Mouse (Mus musculus) CH12.LX (cell line): ENCODE data around the gene Gfpt1. TPM values are rescaled to one million over a fixed set of nuclear protein-coding genes. Genes with fewer than 3 reads are reported as not detected.

Experiments used
- DNase-seq: peaks from one replicate; pipeline ENCODE4 v3.0.0-alpha.2; 2013; ENCODE audit errors: extremely low read depth
- H3K27ac ChIP-seq: 2 replicates; pipeline ENCODE4 v1.5.1; 2012; ENCODE audit warnings: low read depth, mild to moderate bottlenecking, control low read depth, moderate library complexity; ENCODE audit not compliant: insufficient read depth
- H3K27me3 ChIP-seq: replicated peaks from 2 replicates; pipeline ENCODE3; 2012; ENCODE audit warnings: inconsistent platforms
- H3K36me3 ChIP-seq, 2 experiments: replicated peaks in 1 of 2; 2 replicates each; pipeline versions ENCODE3 to v1.6.1; 2012; ENCODE audit warnings: inconsistent platforms in 1 of 2, low read length in 1 of 2, mild to moderate bottlenecking in 1 of 2, mixed read lengths in 1 of 2, moderate library complexity in 1 of 2; ENCODE audit not compliant: control insufficient read depth in 1 of 2, insufficient read depth in 1 of 2
- H3K4me1 ChIP-seq, 2 experiments: 2 replicates each; pipeline ENCODE4 v1.6.1; 2012; ENCODE audit warnings: inconsistent platforms in 1 of 2, moderate library complexity in 1 of 2; ENCODE audit not compliant: insufficient read depth in 2 of 2, control insufficient read depth in 1 of 2
- H3K4me2 ChIP-seq: 2 replicates; pipeline ENCODE4 v1.6.1; 2012; ENCODE audit warnings: low read depth, mild to moderate bottlenecking, control low read depth; ENCODE audit not compliant: poor library complexity, insufficient read depth, severe bottlenecking
- H3K4me3 ChIP-seq, 3 experiments: fragments of 150-350 bp in 1 of 3; sonication (generic) in 1 of 3; replicated peaks in 1 of 3; 2 replicates each; pipeline versions ENCODE3 to v1.5.1; 2011 to 2012; ENCODE audit warnings: low read depth in 2 of 3, low read length in 2 of 3, mild to moderate bottlenecking in 2 of 3, moderate library complexity in 2 of 3, control low read depth in 1 of 3, improper control_type of control experiment in 1 of 3, inconsistent platforms in 1 of 3, mixed read lengths in 1 of 3; ENCODE audit not compliant: poor library complexity in 1 of 3
- H3K79me2 ChIP-seq: replicated peaks from 2 replicates; pipeline ENCODE4 v1.6.1; 2012; ENCODE audit warnings: mild to moderate bottlenecking, moderate library complexity; ENCODE audit not compliant: control insufficient read depth, poor library complexity, insufficient read depth, severe bottlenecking; ENCODE audit errors: extremely low read depth
- H3K9ac ChIP-seq: 2 replicates; pipeline ENCODE4 v1.6.1; 2012; ENCODE audit warnings: low read depth, mild to moderate bottlenecking, control low read depth, moderate library complexity; ENCODE audit not compliant: insufficient read depth
- H3K9me3 ChIP-seq: replicated peaks from 2 replicates; pipeline ENCODE3; 2012; ENCODE audit warnings: low read length, inconsistent platforms, mixed read lengths
- BHLHE40 ChIP-seq: IDR thresholded peaks from 2 replicates; pipeline ENCODE4 v1.6.1; 2011; ENCODE audit warnings: mild to moderate bottlenecking, low read depth, low read length, improper control_type of control experiment
- CHD1 ChIP-seq: IDR thresholded peaks from 2 replicates; pipeline ENCODE4 v1.6.1; 2012; ENCODE audit warnings: low read depth, low read length, improper control_type of control experiment, inconsistent platforms
- CHD2 ChIP-seq: IDR thresholded peaks from 2 replicates; pipeline ENCODE4 v1.6.1; 2011; ENCODE audit warnings: low read length, improper control_type of control experiment
- CTCF ChIP-seq, 2 experiments: IDR thresholded peaks in 1 of 2; conservative IDR thresholded peaks in 1 of 2; 2 replicates each; pipeline ENCODE4 v1.5.1; 2011 to 2012; ENCODE audit warnings: low read depth in 2 of 2, low read length in 2 of 2, improper control_type of control experiment in 1 of 2, inconsistent platforms in 1 of 2, mild to moderate bottlenecking in 1 of 2, moderate library complexity in 1 of 2
- EP300 ChIP-seq: IDR thresholded peaks from 2 replicates; pipeline ENCODE4 v1.6.1; 2011; ENCODE audit warnings: low read length, improper control_type of control experiment
- HCFC1 ChIP-seq: IDR thresholded peaks from 2 replicates; pipeline ENCODE4 v1.6.1; 2012; ENCODE audit warnings: low read depth, mild to moderate bottlenecking, inconsistent platforms, low read length, improper control_type of control experiment
- IRF4 ChIP-seq: IDR thresholded peaks from 2 replicates; pipeline ENCODE4 v1.6.1; 2014; ENCODE audit warnings: low read depth, mild to moderate bottlenecking, inconsistent platforms, low read length, improper control_type of control experiment
- JUN ChIP-seq: IDR thresholded peaks from 2 replicates; pipeline ENCODE4 v1.6.1; 2011; ENCODE audit warnings: low read depth, mild to moderate bottlenecking, low read length, improper control_type of control experiment, moderate library complexity; ENCODE audit not compliant: insufficient read depth
- JUND ChIP-seq: conservative IDR thresholded peaks from 2 replicates; pipeline ENCODE4 v1.6.1; 2011; ENCODE audit warnings: low read depth, low read length, improper control_type of control experiment
- KAT2A ChIP-seq: IDR thresholded peaks from 2 replicates; pipeline ENCODE4 v1.6.1; 2012; ENCODE audit warnings: low read length, improper control_type of control experiment, inconsistent platforms; ENCODE audit not compliant: insufficient replicate concordance
- MAX ChIP-seq: IDR thresholded peaks from 2 replicates; pipeline ENCODE4 v1.6.1; 2011; ENCODE audit warnings: low read length, improper control_type of control experiment
- MEF2A ChIP-seq: IDR thresholded peaks from 2 replicates; pipeline ENCODE4 v1.6.1; 2014; ENCODE audit warnings: low read depth, mild to moderate bottlenecking, inconsistent platforms, low read length, improper control_type of control experiment, borderline replicate concordance
- NELFE ChIP-seq: IDR thresholded peaks from 2 replicates; pipeline ENCODE4 v1.6.1; 2011; ENCODE audit warnings: low read depth, low read length, improper control_type of control experiment
- RAD21 ChIP-seq: IDR thresholded peaks from 2 replicates; pipeline ENCODE4 v1.6.1; 2011; ENCODE audit warnings: low read depth, mild to moderate bottlenecking, low read length, improper control_type of control experiment, moderate library complexity
- RCOR1 ChIP-seq: conservative IDR thresholded peaks from 2 replicates; pipeline ENCODE4 v1.6.1; 2012; ENCODE audit warnings: low read depth, mild to moderate bottlenecking, inconsistent platforms, low read length, improper control_type of control experiment
- SIN3A ChIP-seq: IDR thresholded peaks from 2 replicates; pipeline ENCODE4 v1.6.1; 2012; ENCODE audit warnings: low read length, improper control_type of control experiment, inconsistent platforms
- SMC3 ChIP-seq: IDR thresholded peaks from 2 replicates; pipeline ENCODE4 v1.6.1; 2011; ENCODE audit warnings: low read depth, low read length, improper control_type of control experiment
- USF2 ChIP-seq: conservative IDR thresholded peaks from 2 replicates; pipeline ENCODE4 v1.6.1; 2011; ENCODE audit warnings: low read depth, low read length, improper control_type of control experiment
- ZKSCAN1 ChIP-seq: IDR thresholded peaks from 2 replicates; pipeline ENCODE4 v1.6.1; 2012; ENCODE audit warnings: low read depth, inconsistent platforms, low read length, improper control_type of control experiment, borderline replicate concordance
- ZNF384 ChIP-seq: IDR thresholded peaks from 2 replicates; pipeline ENCODE4 v1.6.1; 2012; ENCODE audit warnings: low read depth, low read length, improper control_type of control experiment, inconsistent platforms
- dilution Hi-C: fragments of 300-500 bp; cut with MboI; formaldehyde crosslinking; loops from 2 replicates; pipeline ENCODE4 v1.14.3; 2020; ENCODE audit warnings: low sequenced_read_pairs; ENCODE audit not compliant: extremely low pct_unique_long_range_greater_than_20kb, extremely low pct_ligation_motif_present
- in situ Hi-C: fragments of 300-500 bp; cut with MboI; formaldehyde crosslinking; loops from 3 replicates; pipeline ENCODE4 v1.14.3; 2019; ENCODE audit warnings: low sequenced_read_pairs, low pct_ligation_motif_present, low pct_unique_long_range_greater_than_20kb, mixed read lengths
- polyA plus RNA-seq: library from polyadenylated mRNA; unstranded; fragments of >175 nt; gene quantifications from 2 replicates; pipeline ENCODE4 v1.2.1, GENCODE M21; 2012; ENCODE audit warnings: low read depth; ENCODE audit not compliant: insufficient read length
- total RNA-seq, 2 experiments: library from RNA; depleted of rRNA; stranded (reverse); fragments of 300-350 nt in 1 of 2; fragments of >200 nt in 1 of 2; gene quantifications; 2 replicates each; pipeline ENCODE4 v1.2.3; 2012 to 2014

Gene Gfpt1
- total and polyA plus RNA-seq, 3 experiments, result 24.9 to 35.3 (median 32.1) TPM

DNA sequence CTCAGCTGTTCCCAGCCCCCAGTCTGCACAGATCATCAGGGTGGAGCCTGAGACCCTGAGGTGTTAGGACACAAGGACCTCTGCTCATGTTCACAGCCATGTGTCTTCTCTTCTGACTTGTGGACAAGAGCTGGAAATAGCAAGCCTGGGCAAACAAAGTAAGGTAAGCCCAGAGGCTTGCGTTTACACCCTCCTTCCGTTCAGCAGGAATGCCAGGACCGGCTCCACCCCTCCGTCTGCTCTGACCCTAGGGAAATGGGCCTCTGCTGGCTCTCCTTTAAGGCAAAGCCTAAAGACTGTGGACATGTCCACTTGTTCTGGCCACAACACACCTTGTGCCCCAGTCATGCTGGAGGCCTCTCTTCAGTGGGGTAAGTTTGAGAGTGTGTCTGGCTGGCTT is 77.3 kb downstream of the Gfpt1 start:
- in situ Hi-C loops, result no loop called here
- H3K9ac ChIP-seq, result no peak overlapping the region
- H3K27me3 ChIP-seq, result no peaks in the 10 kb centered on the region
- H3K27ac ChIP-seq, result peak overlapping the region; percentile 82
- peaks cover 15 to 17% of the 10 kb centered on the region in 2 experiments for H3K4me1 ChIP-seq
- H3K9me3 ChIP-seq, result peaks cover 3% of the 10 kb centered on the region
- dilution Hi-C loops, result no loop called here
- H3K4me2 ChIP-seq, result peak overlapping the region; percentile 8; the same call in 1 of the 2 replicates
- H3K36me3 ChIP-seq, result no peaks in the 10 kb centered on the region
- peak overlapping the region in 1 of 3 experiments; percentile 2 for H3K4me3 ChIP-seq
- H3K79me2 ChIP-seq, result no peaks in the 10 kb centered on the region
- DNase-seq, result no peak
- TF ChIP-seq BHLHE40 (no peak), EP300 (no peak), JUN (no peak), HCFC1 (no peak), KAT2A (no peak), ZKSCAN1 (no peak), MAX (no peak), CHD1 (no peak), RCOR1 (no peak), USF2 (no peak), CHD2 (no peak), SIN3A (no peak), ZNF384 (no peak), IRF4 (no peak), JUND (no peak), MEF2A (no peak), NELFE (no peak)

DNA sequence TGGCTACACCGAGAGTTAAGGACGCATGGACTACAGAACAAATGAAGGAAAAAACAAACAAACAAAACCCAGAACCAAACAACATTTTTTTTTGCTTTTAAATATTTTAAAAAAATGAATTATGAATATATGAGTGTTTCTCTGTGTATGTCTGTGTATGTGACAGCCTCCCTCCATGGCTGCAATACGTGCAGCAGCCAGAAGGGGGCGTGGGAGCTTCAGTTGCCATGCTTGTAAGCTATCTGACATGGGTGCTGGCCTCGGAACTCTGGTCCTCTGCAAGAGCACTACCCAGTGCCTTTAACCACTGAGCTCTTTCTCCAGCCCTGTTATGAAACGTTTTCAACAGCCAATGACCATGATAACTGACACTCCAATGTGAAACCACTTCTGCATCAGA is 78.0 kb downstream of the Gfpt1 start:
- Histone ChIP-seq H3K4me1 (peaks cover 12 to 16% of the 10 kb centered on the region in 2 experiments), H3K79me2 (no peaks in the 10 kb centered on the region), H3K4me2 (no peak overlapping the region), H3K9me3 (peaks cover 3% of the 10 kb centered on the region), H3K27me3 (no peaks in the 10 kb centered on the region), H3K4me3 (no peak overlapping the region), H3K9ac (no peak overlapping the region), H3K36me3 (no peaks in the 10 kb centered on the region), H3K27ac (no peak overlapping the region)
- DNase-seq, result no peak
- dilution Hi-C loops (no loop called here), in situ Hi-C loops (no loop called here)
- TF ChIP-seq RAD21 (peak; percentile 20), MEF2A (no peak), SMC3 (peak; percentile 37), CTCF (conservative IDR thresholded peaks at IDR 0.05 in 1 of 2, IDR thresholded peaks at IDR 0.05 in 1 of 2; ENCODE audit: low read depth in 2 of 2, low read length in 2 of 2) (peak; percentile 16 to 52; a peak in 2 of 4 replicates)
- TF ChIP-seq, all 38 proteins: peak for 3
